Mouse (Mus musculus) erythroblast, embryonic 14.5 days (primary cell): ENCODE measurements around the gene Zgrf1. TPM values are rescaled to one million over a fixed set of nuclear protein-coding genes. Genes with fewer than 3 reads are reported as not detected.

Experiments used
- H3K27me3 ChIP-seq: 2 replicates; pipeline ENCODE4 v1.6.1; 2012; ENCODE audit warnings: inconsistent platforms; ENCODE audit not compliant: control insufficient read depth
- H3K36me3 ChIP-seq: 2 replicates; pipeline ENCODE4 v1.6.1; 2012; ENCODE audit warnings: mild to moderate bottlenecking, inconsistent platforms; ENCODE audit not compliant: control insufficient read depth
- H3K4me1 ChIP-seq: 2 replicates; pipeline ENCODE4 v1.6.1; 2012; ENCODE audit warnings: inconsistent platforms; ENCODE audit not compliant: control insufficient read depth
- H3K4me3 ChIP-seq: replicated peaks from 2 replicates; pipeline ENCODE3; 2012; ENCODE audit warnings: moderate library complexity, mild to moderate bottlenecking, inconsistent platforms
- H3K9me3 ChIP-seq: 2 replicates; pipeline ENCODE4 v1.6.1; 2012; ENCODE audit warnings: low read length, inconsistent platforms, mixed read lengths; ENCODE audit not compliant: control insufficient read depth
- GATA1 ChIP-seq: IDR thresholded peaks from 2 replicates; pipeline ENCODE4 v1.6.1; 2012; ENCODE audit warnings: low read length, inconsistent platforms, mixed read lengths
- TAL1 ChIP-seq: IDR thresholded peaks from 3 replicates; pipeline ENCODE4 v1.6.1; 2012; ENCODE audit warnings: low read length, inconsistent platforms, mixed read lengths
- polyA plus RNA-seq: library from polyadenylated mRNA; stranded (reverse); fragments of >175 nt; gene quantifications from 2 replicates; pipeline ENCODE4 v1.2.3, GENCODE M21; 2012

Gene Zgrf1
- polyA plus RNA-seq, 1 experiment, result 0.10 TPM

GRCm38 (mm10) chr3:127625701-127626399 lies 72.6 kb downstream of the Zgrf1 start:
- Histone ChIP-seq H3K4me1 (peaks cover 7% of the 10 kb centered on the region), H3K27me3 (peaks cover 81% of the 10 kb centered on the region), H3K4me3 (no peak overlapping the region), H3K36me3 (no peaks in the 10 kb centered on the region), H3K9me3 (no peaks in the 10 kb centered on the region; the same call in 1 of the 2 replicates)
- TF ChIP-seq TAL1, result no peak
- TF ChIP-seq GATA1, result no peak

DNA sequence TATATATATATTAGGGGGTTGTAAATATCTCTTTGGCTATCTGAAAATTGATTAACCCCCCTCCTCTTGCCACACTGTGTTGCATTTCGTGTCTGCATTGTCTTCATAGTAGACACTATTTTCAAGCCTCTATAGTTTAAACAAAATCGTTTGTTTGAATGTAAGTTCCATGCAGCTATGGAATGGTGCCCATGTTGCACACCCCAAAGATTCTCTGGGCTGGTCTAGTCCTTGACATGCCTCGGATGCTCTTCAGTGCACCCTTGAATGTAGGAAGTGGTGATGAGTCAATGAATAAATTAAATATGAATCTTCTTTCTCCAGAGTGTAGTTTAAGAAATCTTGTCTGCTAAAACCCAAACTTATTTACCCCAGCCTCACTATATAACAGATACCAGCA lies 73.2 kb downstream of the Zgrf1 start:
- TF ChIP-seq TAL1 (no peak), GATA1 (no peak)
- no peak overlapping the region for H3K4me3 ChIP-seq
- peaks cover 7% of the 10 kb centered on the region for H3K4me1 ChIP-seq
- no peaks in the 10 kb centered on the region for H3K36me3 ChIP-seq
- H3K27me3 ChIP-seq, result peaks cover 88% of the 10 kb centered on the region
- H3K9me3 ChIP-seq, result no peaks in the 10 kb centered on the region; the same call in 1 of the 2 replicates

DNA sequence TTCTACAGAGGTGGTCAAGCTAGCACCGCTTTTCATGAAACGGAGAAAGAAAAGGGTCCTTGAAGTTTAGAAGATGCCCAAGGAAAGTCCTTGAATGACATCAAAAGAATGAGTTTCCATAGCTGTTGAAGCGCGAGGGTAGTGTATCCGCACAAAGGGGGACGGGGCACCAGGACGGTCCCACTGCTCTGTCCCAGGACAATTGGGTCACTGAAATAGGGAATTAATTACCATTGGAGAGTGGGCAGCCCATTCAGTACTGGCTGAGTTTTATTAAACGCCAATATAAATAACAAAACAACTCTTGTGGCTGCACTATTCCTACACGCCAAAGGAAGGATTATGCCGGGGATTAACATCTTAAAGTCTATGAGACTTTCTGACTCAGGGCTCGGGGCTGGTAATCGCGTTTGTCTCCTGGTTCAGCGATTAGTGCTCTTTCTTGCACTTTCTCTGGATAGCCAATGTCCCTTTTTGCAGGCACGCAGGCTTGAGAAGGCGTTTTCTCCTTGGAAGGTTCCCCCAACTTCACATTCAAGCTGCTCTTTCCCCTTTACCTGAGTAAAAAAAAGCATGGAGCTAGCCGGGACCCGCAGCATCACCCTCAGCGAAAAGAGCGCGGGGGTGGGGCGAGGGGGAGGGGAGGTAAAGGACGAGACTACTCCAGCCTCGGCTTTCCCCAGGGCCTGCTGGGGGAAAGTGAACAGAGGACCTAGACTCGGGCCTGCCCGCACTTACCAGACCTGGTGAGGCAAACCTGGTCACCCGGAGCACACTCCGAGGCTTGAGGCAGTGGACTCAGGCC lies 74.1 kb downstream of the Zgrf1 start:
- Histone ChIP-seq H3K27me3 (peaks cover 94% of the 10 kb centered on the region), H3K4me3 (no peak overlapping the region), H3K9me3 (no peaks in the 10 kb centered on the region; the same call in 1 of the 2 replicates), H3K4me1 (peaks cover 7% of the 10 kb centered on the region), H3K36me3 (no peaks in the 10 kb centered on the region)
- TF ChIP-seq TAL1 (no peak), GATA1 (no peak)

GRCm38 (mm10) chr3:127627956-127628310 lies 74.6 kb downstream of the Zgrf1 start:
- Histone ChIP-seq H3K9me3 (no peaks in the 10 kb centered on the region; the same call in 1 of the 2 replicates), H3K4me1 (peaks cover 7% of the 10 kb centered on the region), H3K27me3 (peaks cover 96% of the 10 kb centered on the region), H3K4me3 (no peak overlapping the region), H3K36me3 (no peaks in the 10 kb centered on the region)
- TF ChIP-seq GATA1 (no peak), TAL1 (no peak)

- H3K9me3 ChIP-seq, result peaks cover 4% of the 10 kb centered on the region; the same call in 1 of the 2 replicates
- H3K4me3 ChIP-seq, result no peak overlapping the region
- H3K27me3 ChIP-seq, result peaks cover 99% of the 10 kb centered on the region
- TF ChIP-seq GATA1, result no peak
- no peak for TF ChIP-seq TAL1
- H3K36me3 ChIP-seq, result no peaks in the 10 kb centered on the region
- H3K4me1 ChIP-seq, result peaks cover 12% of the 10 kb centered on the region
Measured at GRCm38 (mm10) chr3:127628311-127629184, 75.3 kb downstream of the Zgrf1 start.

GRCm38 (mm10) chr3:127630190-127630589 lies 76.9 kb downstream of the Zgrf1 start:
- TF ChIP-seq TAL1, result no peak
- no peak for TF ChIP-seq GATA1
- H3K27me3 ChIP-seq, result peaks cover 99% of the 10 kb centered on the region
- peaks cover 8% of the 10 kb centered on the region; the same call in 1 of the 2 replicates for H3K9me3 ChIP-seq
- H3K4me3 ChIP-seq, result no peak overlapping the region
- peaks cover 20% of the 10 kb centered on the region for H3K4me1 ChIP-seq
- H3K36me3 ChIP-seq, result no peaks in the 10 kb centered on the region

DNA sequence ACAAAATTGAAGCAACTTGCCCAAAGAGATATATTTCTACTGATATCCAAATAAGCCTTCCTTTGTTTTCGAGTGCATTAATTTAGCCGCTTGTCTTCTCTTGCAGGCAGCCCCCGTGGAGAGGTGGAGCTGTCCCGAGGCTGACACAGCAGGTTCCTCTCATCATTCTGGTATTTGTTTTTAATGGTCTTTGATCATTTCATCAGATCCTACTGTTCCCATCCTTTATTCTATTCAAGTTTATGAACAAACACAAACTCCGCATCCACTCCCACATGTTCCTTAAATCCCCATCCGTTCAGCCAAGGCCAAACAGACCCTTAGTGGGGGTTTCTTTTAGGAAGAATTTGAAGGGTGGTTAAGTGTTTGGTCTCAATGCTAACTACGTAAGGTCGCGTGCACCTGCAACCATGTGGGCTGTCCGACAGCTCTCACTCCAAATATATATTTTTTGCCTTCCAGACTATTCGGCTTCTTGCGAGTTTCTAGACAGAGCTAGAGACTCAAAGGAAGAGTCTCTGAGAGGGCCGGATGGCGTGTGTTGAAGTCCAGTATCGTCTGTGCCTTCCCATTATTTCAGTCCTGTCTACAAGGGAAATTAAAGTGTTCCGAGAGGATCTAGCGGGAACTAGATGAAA lies 77.6 kb downstream of the Zgrf1 start:
- Histone ChIP-seq H3K36me3 (no peaks in the 10 kb centered on the region), H3K9me3 (peaks cover 8% of the 10 kb centered on the region; the same call in 1 of the 2 replicates), H3K4me1 (peaks cover 14% of the 10 kb centered on the region), H3K27me3 (peaks cover 99% of the 10 kb centered on the region), H3K4me3 (no peak overlapping the region)
- TF ChIP-seq TAL1, result no peak
- TF ChIP-seq GATA1, result no peak

DNA sequence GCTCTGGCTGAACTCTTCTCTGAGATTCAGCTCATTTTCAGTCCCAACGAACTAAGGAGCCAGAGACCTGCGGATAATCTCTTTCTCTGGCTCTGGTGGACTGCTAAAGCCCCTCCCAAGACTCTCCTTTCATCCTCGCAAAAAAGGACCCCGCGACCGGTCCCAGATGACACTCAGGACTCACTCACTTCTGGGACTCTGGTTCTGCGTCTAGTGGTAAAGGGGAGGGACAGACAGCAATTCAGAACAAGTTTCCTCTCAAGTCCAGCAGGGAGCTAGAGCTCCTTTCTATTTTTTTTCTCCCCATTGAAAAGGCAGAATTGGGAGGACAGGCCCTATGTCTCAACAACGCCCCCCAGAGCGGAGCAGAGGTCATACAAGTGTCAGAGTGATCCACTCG lies 78.3 kb downstream of the Zgrf1 start:
- TF ChIP-seq GATA1, result no peak
- no peak for TF ChIP-seq TAL1
- peaks cover 8% of the 10 kb centered on the region; the same call in 1 of the 2 replicates for H3K9me3 ChIP-seq
- peaks cover 13% of the 10 kb centered on the region for H3K4me1 ChIP-seq
- H3K4me3 ChIP-seq, result no peak overlapping the region
- H3K27me3 ChIP-seq, result peaks cover 98% of the 10 kb centered on the region
- H3K36me3 ChIP-seq, result no peaks in the 10 kb centered on the region
